Mouse (Mus musculus): Measurements from ENCODE around the gene Tet3.

DNA sequence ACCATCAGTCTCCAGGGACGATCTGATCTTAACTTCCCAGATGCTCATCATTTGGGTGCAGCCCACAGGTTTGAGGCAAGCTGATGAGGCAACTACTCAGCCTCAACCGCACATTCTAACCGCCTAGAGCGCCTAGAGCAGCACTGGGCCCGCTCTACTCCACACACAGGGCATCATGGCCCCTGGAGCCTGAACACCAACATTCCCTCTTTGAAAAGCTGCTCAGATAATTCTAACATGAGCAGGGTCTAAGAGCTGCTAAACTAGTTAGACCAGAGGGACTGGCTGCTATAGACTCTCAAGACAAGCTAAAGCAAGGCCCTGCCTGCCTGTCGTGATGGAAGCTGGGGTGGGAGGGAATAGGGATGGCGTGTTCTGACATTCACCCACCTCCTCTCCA is 25.9 kb downstream of the Tet3 start:
- TF ChIP-seq CTCF (IDR thresholded peaks at IDR 0.05; ENCODE audit: borderline replicate concordance, control insufficient read depth, extremely low read depth, insufficient read depth, low read length, poor library complexity) (no peak), POLR2A (IDR thresholded peaks at IDR 0.05; ENCODE audit: control insufficient read depth, extremely low read depth, insufficient read depth, low read length, poor library complexity) (no peak)

Data from thymus, adult 2 months (tissue).